Mouse (Mus musculus) ES-E14 (cell line): ENCODE data around the gene Smbd1.

Experiments
- CHD2 ChIP-seq: IDR thresholded peaks from 2 replicates; pipeline ENCODE4 v1.6.1; 2014; ENCODE audit warnings: mild to moderate bottlenecking, low read depth, low read length, inconsistent platforms
- HCFC1 ChIP-seq: IDR thresholded peaks from 2 replicates; pipeline ENCODE4 v1.6.1; 2012; ENCODE audit warnings: low read length, inconsistent platforms, borderline replicate concordance; ENCODE audit not compliant: insufficient read depth
- MAFK ChIP-seq: IDR thresholded peaks from 2 replicates; pipeline ENCODE4 v1.6.1; 2014; ENCODE audit warnings: mild to moderate bottlenecking, low read depth, low read length, inconsistent platforms; ENCODE audit not compliant: insufficient read depth

- TF ChIP-seq HCFC1 (no peak), CHD2 (no peak), MAFK (no peak)
Measured at GRCm38 (mm10) chr16:32814539-32814938, 4.3 kb upstream of the Smbd1 start.
